8 mouse cellular contexts compared by ENCODE assay signal in the genomic region with DNA sequence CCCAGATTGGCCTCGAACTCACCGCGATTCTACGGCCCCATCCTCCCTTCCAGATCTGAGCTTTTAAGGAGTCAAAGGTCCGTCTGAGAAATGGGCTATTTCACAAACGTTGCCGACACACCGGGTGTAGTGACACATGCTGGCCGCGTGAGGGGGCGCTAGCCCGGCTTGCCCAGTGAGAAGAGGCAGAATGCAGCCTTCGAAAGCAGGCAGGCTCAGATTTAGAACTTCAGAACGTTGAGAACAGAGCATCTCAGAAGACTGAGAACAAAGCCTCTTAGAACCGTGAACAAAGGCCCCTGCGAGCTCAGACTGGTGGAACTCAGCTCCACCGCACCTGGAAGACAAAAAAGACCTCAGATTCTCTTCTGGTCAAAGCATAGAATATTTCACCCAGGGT. TPM values are rescaled to one million over a fixed set of nuclear protein-coding genes. Genes with fewer than 3 reads are reported as not detected.
DNase-seq lines count a peak whose midpoint lies in the region; ATAC-seq and TF ChIP-seq lines count a peak whose summit lies in the region.

No protein-coding gene starts in this region.

- H3K9ac ChIP-seq in embryonic facial prominence, embryonic 14.5 days (ENCODE audit: low read depth, low read length), result 0 out of 2 replicates have a peak overlapping the region, but pooled peaks have one; percentile 11
- no peak overlapping the region for H3K9ac ChIP-seq in limb, embryonic 15.5 days
- 0 out of 2 replicates have a peak overlapping the region, but pooled peaks have one; percentile 24 for H3K9ac ChIP-seq in midbrain, postnatal 0 days (replicated peaks; ENCODE audit: low read length, poor library complexity, severe bottlenecking)

- peak; percentile 89 for TF ChIP-seq CTCF in midbrain, postnatal 0 days (IDR thresholded peaks at IDR 0.05)

- WGBS in embryonic facial prominence, embryonic 14.5 days, result 4% methylated on average over 17 of the region's 17 CpGs
- WGBS in limb, embryonic 15.5 days, result 5% methylated on average over 17 of the region's 17 CpGs
- WGBS in midbrain, postnatal 0 days, result 4% methylated on average over 17 of the region's 17 CpGs

- H3K27me3 ChIP-seq in embryonic facial prominence, embryonic 14.5 days (replicated peaks; ENCODE audit: control insufficient read depth, insufficient read depth, low read length), result no peaks in the 10 kb centered on the region
- no peaks in the 10 kb centered on the region for H3K27me3 ChIP-seq in limb, embryonic 15.5 days
- H3K27me3 ChIP-seq in midbrain, postnatal 0 days (ENCODE audit: insufficient read depth, low read length), result no peaks in the 10 kb centered on the region

- no peaks in the 10 kb centered on the region for H3K9me3 ChIP-seq in embryonic facial prominence, embryonic 14.5 days (ENCODE audit: control insufficient read depth, low read length)
- no peaks in the 10 kb centered on the region for H3K9me3 ChIP-seq in limb, embryonic 15.5 days
- no peaks in the 10 kb centered on the region for H3K9me3 ChIP-seq in midbrain, postnatal 0 days (ENCODE audit: low read length)

- ATAC-seq in embryonic facial prominence, embryonic 14.5 days (ENCODE audit: low read depth), result no peak
- ATAC-seq in limb, embryonic 15.5 days (ENCODE audit: insufficient number of reproducible peaks, low FRiP score, low TSS enrichment, low read depth), result no peak
- no peak for ATAC-seq in midbrain, postnatal 0 days (ENCODE audit: low FRiP score)

- 0 out of 2 replicates have a peak, but pooled peaks cover 4% of the 10 kb centered on the region for H3K4me1 ChIP-seq in embryonic facial prominence, embryonic 14.5 days (ENCODE audit: control insufficient read depth, insufficient read depth, low read length)
- peaks cover 27% of the 10 kb centered on the region for H3K4me1 ChIP-seq in limb, embryonic 15.5 days
- H3K4me1 ChIP-seq in midbrain, postnatal 0 days (ENCODE audit: insufficient read depth, low read length), result peaks cover 7% of the 10 kb centered on the region

- peak; percentile 84 for DNase-seq in 3T3-L1 (ENCODE audit: low read depth, low spot score)
- peak; percentile 82 for DNase-seq in adrenal gland, postnatal 25 days
- DNase-seq in embryonic facial prominence, embryonic 14.5 days (ENCODE audit: low spot score), result peak; percentile 90
- DNase-seq in heart, adult 8-10 months (ENCODE audit: low spot score), result peak; percentile 83
- DNase-seq in kidney, adult 9 months, result peak; percentile 77
- DNase-seq in midbrain, postnatal 0 days (ENCODE audit: low spot score), result peak; percentile 71
- DNase-seq in spleen, postnatal 4 days (ENCODE audit: low spot score in 2 of 2), result peak; percentile 77 to 93

- H3K4me3 ChIP-seq in embryonic facial prominence, embryonic 14.5 days (ENCODE audit: low read depth, low read length), result peak overlapping the region; percentile 23
- peak overlapping the region; percentile 33 for H3K4me3 ChIP-seq in limb, embryonic 15.5 days
- peak overlapping the region; percentile 85 for H3K4me3 ChIP-seq in midbrain, postnatal 0 days (ENCODE audit: low read depth, low read length)

- H3K36me3 ChIP-seq in embryonic facial prominence, embryonic 14.5 days (ENCODE audit: control insufficient read depth, insufficient read depth, low read length), result peaks cover 34% of the 10 kb centered on the region
- H3K36me3 ChIP-seq in limb, embryonic 15.5 days, result peaks cover 40% of the 10 kb centered on the region
- H3K36me3 ChIP-seq in midbrain, postnatal 0 days (ENCODE audit: insufficient read depth, low read length), result peaks cover 3% of the 10 kb centered on the region; the same call in 1 of the 2 replicates

- H3K27ac ChIP-seq in embryonic facial prominence, embryonic 14.5 days (replicated peaks; ENCODE audit: low read depth, low read length), result peak overlapping the region; percentile 91
- peak overlapping the region; percentile 93 for H3K27ac ChIP-seq in limb, embryonic 15.5 days
- peak overlapping the region; percentile 82 for H3K27ac ChIP-seq in midbrain, postnatal 0 days (ENCODE audit: low read depth, low read length)

- H3K4me2 ChIP-seq in embryonic facial prominence, embryonic 14.5 days (ENCODE audit: low read depth, low read length), result peak overlapping the region; percentile 43
- H3K4me2 ChIP-seq in limb, embryonic 15.5 days, result peak overlapping the region; percentile 38
- peak overlapping the region; percentile 42 for H3K4me2 ChIP-seq in midbrain, postnatal 0 days (ENCODE audit: low read depth, low read length, poor library complexity, severe bottlenecking)

RNA-seq across cellular contexts. Expression of a gene that starts 0.9 kb away (rescaled TPM):
- total RNA-seq in adrenal gland, postnatal 25 days (2021), result 1.8 and 2.8 TPM in 2 replicates
- polyA plus RNA-seq in embryonic facial prominence, embryonic 14.5 days (2014; fragmentation: Nextera tagmentation; extraction: Ambion mirVana), result 7.2 and 7.6 TPM in 2 replicates
- total RNA-seq in heart, adult 8-10 months (2022), result 1 to 10 TPM; 8.0 to 9.5 (median 8.6) TPM
- 4.0 TPM in 2 replicates for polyA plus RNA-seq in limb, embryonic 15.5 days (2015; fragmentation: Nextera tagmentation; extraction: Ambion mirVana)
- 86.0 and 107 TPM in 2 replicates for total RNA-seq in midbrain, postnatal 0 days (2014; rRNA removed)
- polyA plus RNA-seq in midbrain, postnatal 0 days (2015; fragmentation: Nextera tagmentation; extraction: Ambion mirVana), result 7.5 and 7.7 TPM in 2 replicates

RNA-seq across cellular contexts. Expression of a gene that starts 17.4 kb away (rescaled TPM):
- 0.70 TPM in 1 of 2 replicates, not detected in the other for total RNA-seq in adrenal gland, postnatal 25 days (2021)
- polyA plus RNA-seq in embryonic facial prominence, embryonic 14.5 days (2014; fragmentation: Nextera tagmentation; extraction: Ambion mirVana), result 27.0 and 29.1 TPM in 2 replicates
- total RNA-seq in heart, adult 8-10 months (2022), result 1 to 10 TPM; 1.0 to 1.5 (median 1.1) TPM
- 11.8 and 15.0 TPM in 2 replicates for polyA plus RNA-seq in limb, embryonic 15.5 days (2015; fragmentation: Nextera tagmentation; extraction: Ambion mirVana)
- 1.9 and 5.2 TPM in 2 replicates for total RNA-seq in midbrain, postnatal 0 days (2014; rRNA removed)
- polyA plus RNA-seq in midbrain, postnatal 0 days (2015; fragmentation: Nextera tagmentation; extraction: Ambion mirVana), result 12.3 and 15.9 TPM in 2 replicates

RNA-seq across cellular contexts. Expression of a gene that starts 31.5 kb away (rescaled TPM):
- total RNA-seq in adrenal gland, postnatal 25 days (2021), result 17.5 and 23.9 TPM in 2 replicates
- polyA plus RNA-seq in embryonic facial prominence, embryonic 14.5 days (2014; fragmentation: Nextera tagmentation; extraction: Ambion mirVana), result 14.4 and 16.5 TPM in 2 replicates
- 10 to 100 TPM; 13.1 to 16.7 (median 14.8) TPM for total RNA-seq in heart, adult 8-10 months (2022)
- polyA plus RNA-seq in limb, embryonic 15.5 days (2015; fragmentation: Nextera tagmentation; extraction: Ambion mirVana), result 20.5 and 21.9 TPM in 2 replicates
- total RNA-seq in midbrain, postnatal 0 days (2014; rRNA removed), result 3.2 and 4.9 TPM in 2 replicates
- 3.9 TPM in 2 replicates for polyA plus RNA-seq in midbrain, postnatal 0 days (2015; fragmentation: Nextera tagmentation; extraction: Ambion mirVana)

RNA-seq across cellular contexts. Expression of a gene that starts 32.1 kb away (rescaled TPM):
- total RNA-seq in adrenal gland, postnatal 25 days (2021), result 1.5 and 1.6 TPM in 2 replicates
- 1.8 and 1.9 TPM in 2 replicates for polyA plus RNA-seq in embryonic facial prominence, embryonic 14.5 days (2014; fragmentation: Nextera tagmentation; extraction: Ambion mirVana)
- total RNA-seq in heart, adult 8-10 months (2022), result 1 to 10 TPM; 1.9 to 3.5 (median 3.1) TPM
- polyA plus RNA-seq in limb, embryonic 15.5 days (2015; fragmentation: Nextera tagmentation; extraction: Ambion mirVana), result 4.0 and 5.1 TPM in 2 replicates
- 0.11 and 0.14 TPM in 2 replicates for total RNA-seq in midbrain, postnatal 0 days (2014; rRNA removed)
- 0.11 TPM in 1 of 2 replicates, not detected in the other for polyA plus RNA-seq in midbrain, postnatal 0 days (2015; fragmentation: Nextera tagmentation; extraction: Ambion mirVana)

RNA-seq across cellular contexts. Expression of a gene that starts 49.7 kb away (rescaled TPM):
- total RNA-seq in adrenal gland, postnatal 25 days (2021), result 242 and 255 TPM in 2 replicates
- 164 and 189 TPM in 2 replicates for polyA plus RNA-seq in embryonic facial prominence, embryonic 14.5 days (2014; fragmentation: Nextera tagmentation; extraction: Ambion mirVana)
- total RNA-seq in heart, adult 8-10 months (2022), result 100 to 1,000 TPM; 153 to 208 (median 191) TPM
- 85.8 and 99.4 TPM in 2 replicates for polyA plus RNA-seq in limb, embryonic 15.5 days (2015; fragmentation: Nextera tagmentation; extraction: Ambion mirVana)
- total RNA-seq in midbrain, postnatal 0 days (2014; rRNA removed), result 1,835 and 1,985 TPM in 2 replicates
- polyA plus RNA-seq in midbrain, postnatal 0 days (2015; fragmentation: Nextera tagmentation; extraction: Ambion mirVana), result 467 and 471 TPM in 2 replicates

Comparison
In these comparisons a context has a peak if more than half of its experiments do, and no peak if none do; other contexts are left out.
1. H3K4me3 ChIP-seq: peak in every context shown above with its lines; median percentile 85 in midbrain, postnatal 0 days; 33 in limb, embryonic 15.5 days; 23 in embryonic facial prominence, embryonic 14.5 days.